Mouse (Mus musculus): ENCODE measurements at regions not wholly inside any gene's neighbourhood (a gene's known extent, or its start where the extent isn't known, plus 50 kb on each side); places are given as distances from the start of the nearest gene placed in this dataset.

DNA sequence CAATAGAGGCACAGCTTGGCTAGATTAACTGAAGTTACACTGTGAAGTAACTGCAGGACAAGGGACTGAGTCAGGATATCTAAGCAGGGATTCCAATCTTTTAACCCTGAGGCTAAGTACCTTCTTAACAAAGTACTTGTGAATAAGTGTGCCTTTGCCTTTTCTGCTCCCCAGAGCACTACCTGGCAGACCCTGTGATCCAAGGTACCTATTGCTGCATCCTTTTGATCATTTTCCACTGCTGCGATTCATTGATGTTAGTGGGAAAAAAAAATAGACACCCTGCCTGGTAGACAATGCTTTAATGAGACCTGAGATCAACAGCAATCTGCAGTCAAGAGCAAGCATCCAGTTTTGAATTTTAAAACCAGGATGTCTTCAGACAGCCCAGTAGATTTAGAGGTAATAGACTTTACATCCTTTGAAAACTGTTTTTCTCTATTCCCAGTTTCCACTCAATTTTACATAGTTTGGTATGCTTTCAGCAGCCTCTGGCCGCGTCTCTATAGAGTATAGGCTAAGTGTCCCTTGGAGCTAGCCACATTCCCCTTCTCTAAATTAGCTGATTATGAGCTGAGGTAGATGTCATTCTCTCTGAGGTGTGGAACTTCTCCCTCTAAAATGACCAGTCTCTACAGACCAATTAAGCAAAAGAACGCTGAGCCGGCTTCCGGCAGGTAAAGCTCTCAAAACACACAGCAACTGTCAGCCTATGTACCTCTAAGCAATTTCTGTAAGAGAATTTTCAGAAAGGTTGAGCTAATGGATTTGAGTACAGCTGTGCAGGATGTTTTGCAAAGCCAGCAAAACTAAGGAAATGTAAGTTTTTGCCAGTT is 653.0 kb upstream of the G6pd2 start:
- no peak for TF ChIP-seq CTCF (IDR thresholded peaks at IDR 0.05; ENCODE audit: low read depth)
- ATAC-seq (replicated peaks; ENCODE audit: low FRiP score, low read depth) (no peak), DNase-seq (ENCODE audit: low spot score) (no peak)
- H3K27ac ChIP-seq: no peak overlapping the region
- no peak overlapping the region for H3K4me3 ChIP-seq (replicated peaks; ENCODE audit: low read depth, low read length)
- no peaks in the 10 kb centered on the region for H3K36me3 ChIP-seq (ENCODE audit: insufficient read depth, low read length)
- no peaks in the 10 kb centered on the region for H3K9me3 ChIP-seq (replicated peaks; ENCODE audit: low read length)
- no peaks in the 10 kb centered on the region for H3K4me1 ChIP-seq (replicated peaks; ENCODE audit: insufficient read depth, low read length)
- no peak overlapping the region for H3K4me2 ChIP-seq (ENCODE audit: low read length)
- WGBS: 76% methylated on average over 6 of the region's 6 CpGs
- no peak overlapping the region for H3K9ac ChIP-seq (ENCODE audit: low read depth, low read length)
- H3K27me3 ChIP-seq (ENCODE audit: insufficient read depth, low read length): no peaks in the 10 kb centered on the region

DNA sequence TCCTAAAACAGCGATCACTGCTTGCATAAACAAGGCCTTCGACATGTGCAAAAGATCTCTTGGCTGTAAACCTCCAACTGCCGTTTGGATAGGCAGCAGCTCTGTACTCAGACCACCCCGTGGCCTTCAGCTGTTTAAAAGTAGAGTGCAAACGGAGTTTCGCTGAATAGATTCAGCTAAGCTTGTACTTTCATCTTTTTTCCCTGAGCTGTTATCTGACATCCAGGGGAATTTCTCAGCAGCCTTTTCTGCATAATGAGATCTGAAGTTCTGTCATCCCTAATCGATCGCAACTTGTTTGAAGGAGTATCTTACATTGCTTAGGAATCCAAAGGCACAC is 652.4 kb upstream of the G6pd2 start:
- Histone ChIP-seq H3K4me1 (replicated peaks; ENCODE audit: insufficient read depth, low read length) (no peaks in the 10 kb centered on the region), H3K4me3 (replicated peaks; ENCODE audit: low read depth, low read length) (no peak overlapping the region), H3K9me3 (replicated peaks; ENCODE audit: low read length) (no peaks in the 10 kb centered on the region), H3K9ac (ENCODE audit: low read depth, low read length) (no peak overlapping the region), H3K36me3 (ENCODE audit: insufficient read depth, low read length) (no peaks in the 10 kb centered on the region), H3K4me2 (ENCODE audit: low read length) (no peak overlapping the region), H3K27ac (no peak overlapping the region), H3K27me3 (ENCODE audit: insufficient read depth, low read length) (no peaks in the 10 kb centered on the region)
- DNase-seq (ENCODE audit: low spot score) (peak; percentile 59), ATAC-seq (replicated peaks; ENCODE audit: low FRiP score, low read depth) (no peak)
- no peak for TF ChIP-seq CTCF (IDR thresholded peaks at IDR 0.05; ENCODE audit: low read depth)
- 44% methylated on average over 8 of the region's 8 CpGs for WGBS

Measured in kidney, postnatal 0 days (tissue).